Mouse (Mus musculus) liver, embryonic 14.5 days (tissue): ENCODE results near the gene Rtn4ip1. TPM values are rescaled to one million over a fixed set of nuclear protein-coding genes. Genes with fewer than 3 reads are reported as not detected.
A peak's percentile ranks its signal among the peaks of the same experiment; 100 is the strongest.

Source experiments
- ATAC-seq: fragments of 200-750 bp; cut with Nextera tagmentation; 2 replicates; pipeline ENCODE4 v1.8.0; 2017; ENCODE audit warnings: moderate number of reproducible peaks, mild to moderate bottlenecking, moderate library complexity; ENCODE audit not compliant: insufficient read depth
- DNase-seq, 3 experiments: peaks; one replicate each; pipeline ENCODE4 v3.0.0-alpha.2; 2012 to 2013; ENCODE audit warnings: low read depth in 3 of 3, low spot score in 3 of 3
- H3K27ac ChIP-seq: fragments of 300-500 bp; sonication (generic); 2 replicates; pipeline ENCODE4 v1.5.1; 2014; ENCODE audit warnings: moderate library complexity, mild to moderate bottlenecking, control low read depth, inconsistent platforms
- H3K27me3 ChIP-seq: fragments of 300-500 bp; sonication (generic); 2 replicates; pipeline ENCODE4 v1.6.1; 2014; ENCODE audit warnings: mild to moderate bottlenecking, low read length, moderate library complexity; ENCODE audit not compliant: control insufficient read depth, insufficient read depth
- H3K36me3 ChIP-seq: fragments of 300-500 bp; sonication (generic); replicated peaks from 2 replicates; pipeline ENCODE4 v1.6.1; 2014; ENCODE audit warnings: low read depth; ENCODE audit not compliant: control insufficient read depth, insufficient read depth
- H3K4me1 ChIP-seq, 2 experiments: fragments of 200-500 bp in 1 of 2; fragments of 300-500 bp in 1 of 2; sonication (generic) in 1 of 2; replicated peaks; 2 replicates each; pipeline ENCODE4 v1.6.1; 2012 to 2014; ENCODE audit warnings: antibody characterized with exemption in 1 of 2, inconsistent platforms in 1 of 2, low read length in 1 of 2; ENCODE audit not compliant: control insufficient read depth in 2 of 2, insufficient read depth in 2 of 2
- H3K4me2 ChIP-seq: fragments of 300-500 bp; sonication (generic); 2 replicates; pipeline ENCODE4 v1.6.1; 2014; ENCODE audit warnings: low read depth, mild to moderate bottlenecking, control low read depth, moderate library complexity
- H3K4me3 ChIP-seq, 2 experiments: fragments of 200-500 bp in 1 of 2; fragments of 300-500 bp in 1 of 2; sonication (generic) in 1 of 2; 2 replicates each; pipeline ENCODE4 v1.5.1; 2012 to 2014; ENCODE audit warnings: low read depth in 2 of 2, low read length in 2 of 2, mild to moderate bottlenecking in 2 of 2, control low read depth in 1 of 2, inconsistent platforms in 1 of 2, moderate library complexity in 1 of 2; ENCODE audit not compliant: insufficient read depth in 1 of 2
- H3K9ac ChIP-seq: fragments of 300-500 bp; sonication (generic); replicated peaks from 2 replicates; pipeline ENCODE4 v1.6.1; 2014; ENCODE audit warnings: mild to moderate bottlenecking, control low read depth, moderate library complexity
- H3K9me3 ChIP-seq: fragments of 300-500 bp; sonication (generic); 2 replicates; pipeline ENCODE4 v1.6.1; 2016; ENCODE audit warnings: low read length, mixed read lengths; ENCODE audit not compliant: control insufficient read depth
- CTCF ChIP-seq: IDR thresholded peaks from 2 replicates; pipeline ENCODE4 v1.5.1; 2016; ENCODE audit warnings: antibody characterized with exemption, low read depth, control low read depth
- EP300 ChIP-seq: IDR thresholded peaks from 2 replicates; pipeline ENCODE4 v1.6.1; 2016; ENCODE audit warnings: antibody characterized with exemption, low read depth
- WGBS: fragments of 180-500 bp; shearing (Covaris S2); extraction: QIAGEN DNeasy Blood & Tissue Kit; methylation state at CpG from one replicate; pipeline ENCODE4 v1.1.7; 2014; ENCODE audit not compliant: insufficient replicate concordance; 5-methylcytosine and 5-hydroxymethylcytosine counted together
- polyA plus RNA-seq, 2 experiments: library from polyadenylated mRNA; depleted of rRNA in 1 of 2; stranded (reverse) in 1 of 2; unstranded in 1 of 2; fragments of >200 nt; fragmentation: Nextera tagmentation in 1 of 2; extraction: Ambion mirVana in 1 of 2; gene quantifications; 2 replicates each; pipeline versions ENCODE4 v1.2.1 to v1.2.3; 2012 to 2014

Gene Rtn4ip1
- polyA plus RNA-seq, 2 experiments = 6.4 to 9.8 TPM

GRCm38 (mm10) chr10:43982470-43982869 is 80.9 kb downstream of the Rtn4ip1 start:
- Histone ChIP-seq H3K27me3 (no peaks in the 10 kb centered on the region), H3K4me3 (no peak overlapping the region), H3K4me1 (no peaks in the 10 kb centered on the region), H3K9ac (no peak overlapping the region), H3K9me3 (no peaks in the 10 kb centered on the region), H3K4me2 (no peak overlapping the region), H3K27ac (no peak overlapping the region), H3K36me3 (no peaks in the 10 kb centered on the region)
- no peak for ATAC-seq
- 77% methylated on average over 6 of the region's 6 CpGs for WGBS
- no peak for DNase-seq
- TF ChIP-seq CTCF = no peak
- no peak for TF ChIP-seq EP300

GRCm38 (mm10) chr10:43983241-43983640 is 81.6 kb downstream of the Rtn4ip1 start:
- DNase-seq = no peak
- Histone ChIP-seq H3K36me3 (no peaks in the 10 kb centered on the region), H3K9ac (no peak overlapping the region), H3K9me3 (no peaks in the 10 kb centered on the region), H3K27ac (no peak overlapping the region), H3K4me3 (no peak overlapping the region), H3K4me1 (no peaks in the 10 kb centered on the region), H3K4me2 (no peak overlapping the region), H3K27me3 (no peaks in the 10 kb centered on the region)
- 65% methylated on average over 5 of the region's 5 CpGs for WGBS
- ATAC-seq = no peak
- TF ChIP-seq EP300 (no peak), CTCF (no peak)

- no peak for ATAC-seq
- TF ChIP-seq CTCF = no peak
- TF ChIP-seq EP300 = no peak
- no peak for DNase-seq
- H3K4me1 ChIP-seq = no peaks in the 10 kb centered on the region
- no peaks in the 10 kb centered on the region for H3K9me3 ChIP-seq
- no peak overlapping the region for H3K27ac ChIP-seq
- H3K4me3 ChIP-seq = no peak overlapping the region
- WGBS = 71% methylated on average over 2 of the region's 2 CpGs
- H3K27me3 ChIP-seq = no peaks in the 10 kb centered on the region
- no peak overlapping the region for H3K9ac ChIP-seq
- H3K36me3 ChIP-seq = no peaks in the 10 kb centered on the region
- H3K4me2 ChIP-seq = no peak overlapping the region
These were observed 82.3 kb downstream of the Rtn4ip1 start for GRCm38 (mm10) chr10:43983866-43984265.

GRCm38 (mm10) chr10:43991268-43991667 is 89.7 kb downstream of the Rtn4ip1 start:
- 64% methylated on average over 5 of the region's 5 CpGs for WGBS
- H3K4me3 ChIP-seq = no peak overlapping the region
- DNase-seq (no peak), ATAC-seq (no peak)
- no peaks in the 10 kb centered on the region for H3K4me1 ChIP-seq
- H3K27ac ChIP-seq = no peak overlapping the region
- H3K27me3 ChIP-seq = no peaks in the 10 kb centered on the region
- TF ChIP-seq CTCF (0 out of 2 replicates have a peak, but pooled peaks have one; percentile 9), EP300 (no peak)
- H3K9ac ChIP-seq = no peak overlapping the region
- no peaks in the 10 kb centered on the region for H3K9me3 ChIP-seq
- H3K4me2 ChIP-seq = no peak overlapping the region
- H3K36me3 ChIP-seq = no peaks in the 10 kb centered on the region

- no peaks in the 10 kb centered on the region for H3K36me3 ChIP-seq
- no peak overlapping the region for H3K4me2 ChIP-seq
- no peak for TF ChIP-seq EP300
- no peak for TF ChIP-seq CTCF
- 44% methylated on average over 5 of the region's 5 CpGs for WGBS
- ATAC-seq (no peak), DNase-seq (no peak)
- no peaks in the 10 kb centered on the region for H3K27me3 ChIP-seq
- H3K4me1 ChIP-seq = no peaks in the 10 kb centered on the region
- H3K27ac ChIP-seq = no peak overlapping the region
- no peak overlapping the region for H3K9ac ChIP-seq
- H3K9me3 ChIP-seq = no peaks in the 10 kb centered on the region
- no peak overlapping the region for H3K4me3 ChIP-seq
These were observed 90.9 kb downstream of the Rtn4ip1 start for GRCm38 (mm10) chr10:43992506-43992905.

- H3K9me3 ChIP-seq = no peaks in the 10 kb centered on the region
- 37% methylated on average over 6 of the region's 6 CpGs for WGBS
- H3K27me3 ChIP-seq = no peaks in the 10 kb centered on the region
- H3K4me2 ChIP-seq = no peak overlapping the region
- H3K36me3 ChIP-seq = no peaks in the 10 kb centered on the region
- H3K9ac ChIP-seq = no peak overlapping the region
- ATAC-seq (no peak), DNase-seq (no peak)
- H3K4me1 ChIP-seq = peaks cover 0 to 4% of the 10 kb centered on the region in 2 experiments; a peak in 2 of 4 replicates
- H3K27ac ChIP-seq = no peak overlapping the region
- H3K4me3 ChIP-seq = no peak overlapping the region
- TF ChIP-seq EP300 (no peak), CTCF (no peak)
These were observed 91.6 kb downstream of the Rtn4ip1 start for GRCm38 (mm10) chr10:43993198-43993597.
